Mouse (Mus musculus) embryonic facial prominence, embryonic 10.5 days (tissue): ENCODE measurements at regions not wholly inside any gene's neighbourhood (a gene's known extent, or its start where the extent isn't known, plus 50 kb on each side); places are given as distances from the start of the nearest gene placed in this dataset.

Source experiments
- DNase-seq: peaks from one replicate; pipeline ENCODE4 v3.0.0-alpha.2; 2017; ENCODE audit warnings: low spot score
- H3K27ac ChIP-seq: fragments of 300-500 bp; sonication (generic); replicated peaks from 2 replicates; pipeline ENCODE4 v1.5.1; 2016; ENCODE audit warnings: mild to moderate bottlenecking
- H3K27me3 ChIP-seq: fragments of 300-500 bp; sonication (generic); replicated peaks from 2 replicates; pipeline ENCODE4 v1.6.1; 2016; ENCODE audit warnings: low read depth, mild to moderate bottlenecking; ENCODE audit not compliant: poor library complexity, severe bottlenecking
- H3K36me3 ChIP-seq: fragments of 300-500 bp; sonication (generic); replicated peaks from 2 replicates; pipeline ENCODE4 v1.6.1; 2016; ENCODE audit warnings: mild to moderate bottlenecking, moderate library complexity
- H3K4me1 ChIP-seq: fragments of 300-500 bp; sonication (generic); 2 replicates; pipeline ENCODE4 v1.6.1; 2016
- H3K4me3 ChIP-seq: fragments of 300-500 bp; sonication (generic); 2 replicates; pipeline ENCODE4 v1.5.1; 2016; ENCODE audit warnings: mild to moderate bottlenecking, moderate library complexity
- H3K9me3 ChIP-seq: fragments of 300-500 bp; sonication (generic); 2 replicates; pipeline ENCODE4 v1.6.1; 2016; ENCODE audit warnings: mild to moderate bottlenecking
- whole genome bisulfite sequencing: fragments of 180-500 bp; shearing (Covaris S2); methylation state at CpG from one replicate; pipeline ENCODE4 v1.1.7; 2016; 5-methylcytosine and 5-hydroxymethylcytosine counted together

GRCm38 (mm10) chr3:9373896-9374295, 236.0 kb downstream of the Zfp704 start:
- 87% methylated on average over 1 of the region's 1 CpGs for WGBS
- Histone ChIP-seq H3K36me3 (no peaks in the 10 kb centered on the region), H3K9me3 (no peaks in the 10 kb centered on the region; the same call in 1 of the 2 replicates), H3K27me3 (no peaks in the 10 kb centered on the region), H3K4me3 (no peak overlapping the region), H3K4me1 (no peaks in the 10 kb centered on the region), H3K27ac (no peak overlapping the region)
- no peak for DNase-seq

- DNase-seq: no peak
- H3K4me1 ChIP-seq: 0 out of 2 replicates have a peak, but pooled peaks cover 3% of the 10 kb centered on the region
- H3K4me3 ChIP-seq: no peak overlapping the region
- no peak overlapping the region for H3K27ac ChIP-seq
- H3K27me3 ChIP-seq: no peaks in the 10 kb centered on the region
- no peaks in the 10 kb centered on the region for H3K36me3 ChIP-seq
- H3K9me3 ChIP-seq: no peaks in the 10 kb centered on the region; the same call in 1 of the 2 replicates
- WGBS: 86% methylated on average over 2 of the region's 2 CpGs
Measured at GRCm38 (mm10) chr3:9370096-9370495, 239.8 kb downstream of the Zfp704 start.

GRCm38 (mm10) chr3:9365791-9366190, 244.1 kb downstream of the Zfp704 start:
- Histone ChIP-seq H3K36me3 (no peaks in the 10 kb centered on the region), H3K27ac (no peak overlapping the region), H3K9me3 (no peaks in the 10 kb centered on the region; the same call in 1 of the 2 replicates), H3K4me3 (no peak overlapping the region), H3K27me3 (no peaks in the 10 kb centered on the region), H3K4me1 (0 out of 2 replicates have a peak, but pooled peaks cover 3% of the 10 kb centered on the region)
- 86% methylated on average over 9 of the region's 9 CpGs for whole genome bisulfite sequencing
- DNase-seq: no peak

- Histone ChIP-seq H3K4me1 (no peaks in the 10 kb centered on the region), H3K36me3 (no peaks in the 10 kb centered on the region), H3K4me3 (no peak overlapping the region), H3K9me3 (no peaks in the 10 kb centered on the region), H3K27ac (no peak overlapping the region), H3K27me3 (no peaks in the 10 kb centered on the region)
- WGBS: 91% methylated on average over 8 of the region's 8 CpGs
- DNase-seq: no peak
Measured at GRCm38 (mm10) chr3:9359186-9359585, 250.7 kb downstream of the Zfp704 start.

DNA sequence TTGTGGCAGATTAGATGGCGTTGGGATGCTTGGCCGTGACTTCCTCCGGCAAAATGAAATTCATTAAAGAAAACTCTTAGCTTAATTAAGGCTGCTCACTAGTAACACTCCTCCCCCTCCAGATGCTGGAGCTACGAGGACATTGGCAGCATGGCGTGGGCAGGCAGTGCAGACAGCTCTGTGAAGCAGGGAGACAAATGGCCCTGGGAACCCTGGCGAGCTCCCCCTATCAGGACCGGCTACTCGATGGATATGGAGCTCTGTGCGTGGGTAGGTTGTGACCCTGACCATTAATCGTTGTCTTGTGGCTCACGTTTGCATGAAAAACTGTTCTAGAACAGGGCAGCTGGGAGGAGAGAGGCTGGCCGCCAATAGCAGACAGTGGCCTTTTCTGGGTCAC, 251.8 kb downstream of the Zfp704 start:
- DNase-seq: no peak
- peaks cover 4% of the 10 kb centered on the region; the same call in 1 of the 2 replicates for H3K4me1 ChIP-seq
- no peak overlapping the region for H3K4me3 ChIP-seq
- no peak overlapping the region for H3K27ac ChIP-seq
- WGBS: 78% methylated on average over 12 of the region's 12 CpGs
- H3K9me3 ChIP-seq: no peaks in the 10 kb centered on the region
- H3K36me3 ChIP-seq: no peaks in the 10 kb centered on the region
- peaks cover 8% of the 10 kb centered on the region for H3K27me3 ChIP-seq

- no peak overlapping the region for H3K27ac ChIP-seq
- no peak for DNase-seq
- no peaks in the 10 kb centered on the region for H3K36me3 ChIP-seq
- peaks cover 4% of the 10 kb centered on the region; the same call in 1 of the 2 replicates for H3K4me1 ChIP-seq
- H3K9me3 ChIP-seq: no peaks in the 10 kb centered on the region
- no peak overlapping the region for H3K4me3 ChIP-seq
- peaks cover 11% of the 10 kb centered on the region for H3K27me3 ChIP-seq
- 97% methylated on average over 2 of the region's 2 CpGs for WGBS
Measured at GRCm38 (mm10) chr3:9357639-9358038, 252.2 kb downstream of the Zfp704 start.

- 65% methylated on average over 4 of the region's 4 CpGs for WGBS
- Histone ChIP-seq H3K27ac (no peak overlapping the region), H3K4me3 (no peak overlapping the region), H3K36me3 (no peaks in the 10 kb centered on the region), H3K27me3 (peaks cover 18% of the 10 kb centered on the region), H3K4me1 (peaks cover 9% of the 10 kb centered on the region; the same call in 1 of the 2 replicates), H3K9me3 (no peaks in the 10 kb centered on the region)
- no peak for DNase-seq
Measured at GRCm38 (mm10) chr3:9355875-9356274, 254.0 kb downstream of the Zfp704 start.

- WGBS: 88% methylated on average over 11 of the region's 11 CpGs
Measured at GRCm38 (mm10) chr3:9354756-9355155, 255.1 kb downstream of the Zfp704 start.

GRCm38 (mm10) chr3:9352251-9352650, 257.6 kb downstream of the Zfp704 start:
- Histone ChIP-seq H3K27me3 (peaks cover 51% of the 10 kb centered on the region), H3K4me1 (peaks cover 15% of the 10 kb centered on the region), H3K27ac (no peak overlapping the region), H3K9me3 (no peaks in the 10 kb centered on the region), H3K4me3 (no peak overlapping the region), H3K36me3 (no peaks in the 10 kb centered on the region)
- 27% methylated on average over 7 of the region's 7 CpGs for WGBS
- no peak for DNase-seq

More at GRCm38 (mm10) chr3:9354756-9355155, 255.1 kb downstream of the Zfp704 start:
- Histone ChIP-seq H3K27ac (no peak overlapping the region), H3K4me3 (no peak overlapping the region), H3K36me3 (no peaks in the 10 kb centered on the region), H3K4me1 (peaks cover 9% of the 10 kb centered on the region; the same call in 1 of the 2 replicates), H3K27me3 (peaks cover 26% of the 10 kb centered on the region), H3K9me3 (no peaks in the 10 kb centered on the region)
- DNase-seq: no peak

GRCm38 (mm10) chr3:9349822-9350221, 260.1 kb downstream of the Zfp704 start:
- Histone ChIP-seq H3K27ac (no peak overlapping the region), H3K36me3 (no peaks in the 10 kb centered on the region), H3K4me1 (peaks cover 35% of the 10 kb centered on the region), H3K27me3 (peaks cover 73% of the 10 kb centered on the region), H3K9me3 (no peaks in the 10 kb centered on the region), H3K4me3 (no peak overlapping the region)
- 88% methylated on average over 4 of the region's 4 CpGs for WGBS
- DNase-seq: no peak

DNA sequence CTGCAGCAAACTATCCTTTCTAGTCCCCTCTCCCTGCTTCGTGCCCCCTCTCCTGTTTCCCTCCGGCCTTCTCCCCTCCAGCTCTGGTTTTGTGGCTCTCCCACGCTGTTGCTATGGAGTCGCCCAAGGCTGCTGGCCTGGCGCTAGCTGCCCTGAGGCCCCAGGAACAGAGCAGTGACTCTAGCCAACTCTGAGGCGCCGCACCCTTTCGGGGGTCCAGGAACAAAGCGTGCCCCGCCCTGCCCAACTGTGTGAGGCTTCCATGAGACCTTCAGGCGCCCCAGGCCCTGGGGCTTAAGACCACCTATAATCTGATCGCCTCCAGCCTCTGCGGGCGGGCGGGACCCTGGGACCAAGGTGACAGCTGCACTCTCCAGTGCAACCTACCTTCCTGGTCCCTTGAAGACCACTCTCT, 262.4 kb downstream of the Zfp704 start:
- H3K4me3 ChIP-seq: peak overlapping the region; percentile 68
- H3K4me1 ChIP-seq: peaks cover 37% of the 10 kb centered on the region
- no peaks in the 10 kb centered on the region for H3K9me3 ChIP-seq
- H3K27ac ChIP-seq: peak overlapping the region; percentile 76
- WGBS: 2% methylated on average over 15 of the region's 15 CpGs
- peaks cover 75% of the 10 kb centered on the region for H3K27me3 ChIP-seq
- no peaks in the 10 kb centered on the region for H3K36me3 ChIP-seq
- peak; percentile 69 for DNase-seq

- Histone ChIP-seq H3K36me3 (no peaks in the 10 kb centered on the region), H3K27ac (peak overlapping the region; percentile 76), H3K9me3 (no peaks in the 10 kb centered on the region), H3K27me3 (peaks cover 70% of the 10 kb centered on the region), H3K4me1 (peaks cover 34% of the 10 kb centered on the region), H3K4me3 (peak overlapping the region; percentile 68)
- peak; percentile 71 for DNase-seq
- WGBS: under 1% methylated on average over 27 of the region's 27 CpGs
Measured at GRCm38 (mm10) chr3:9346857-9347445, 262.9 kb downstream of the Zfp704 start.

DNA sequence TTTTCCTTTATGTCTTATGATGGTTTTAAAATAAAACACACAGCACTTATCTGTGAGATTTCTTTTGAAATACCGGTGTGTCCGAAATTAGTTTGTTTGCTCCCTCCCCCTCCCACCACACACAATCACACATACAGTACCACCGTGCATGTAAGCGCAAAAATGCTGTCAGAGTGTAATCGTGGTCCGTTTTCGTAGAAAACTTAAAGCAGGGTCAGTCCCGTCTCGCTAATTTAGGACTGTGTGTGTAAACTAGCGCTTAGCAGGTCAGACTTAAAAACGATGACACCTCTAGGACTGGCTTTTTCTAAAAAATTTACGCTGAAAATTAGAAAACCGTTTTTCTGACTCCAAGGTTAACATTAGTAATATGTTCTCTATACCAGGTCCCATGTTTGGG, 263.5 kb downstream of the Zfp704 start:
- H3K27ac ChIP-seq: no peak overlapping the region
- H3K4me1 ChIP-seq: peaks cover 40% of the 10 kb centered on the region
- H3K27me3 ChIP-seq: peaks cover 70% of the 10 kb centered on the region
- no peaks in the 10 kb centered on the region for H3K9me3 ChIP-seq
- H3K36me3 ChIP-seq: no peaks in the 10 kb centered on the region
- H3K4me3 ChIP-seq: peak overlapping the region; percentile 68
- DNase-seq: no peak
- under 1% methylated on average over 13 of the region's 13 CpGs for WGBS
